Mouse (Mus musculus) effector memory CD4-positive, alpha-beta T cell, adult 5 months (primary cell): Measurements from ENCODE around the gene Vmn1r211. TPM values are rescaled to one million over a fixed set of nuclear protein-coding genes. Genes with fewer than 3 reads are reported as not detected.

Experiments used
- polyA plus RNA-seq: library from polyadenylated mRNA; unstranded; fragments of 100-300 nt; shearing (Covaris generic); gene quantifications from one replicate; pipeline ENCODE4 v1.2.1, GENCODE M21; 2017

Gene Vmn1r211
- polyA plus RNA-seq: not detected

GRCm38 (mm10) chr13:22857461-22857860, at the start of gene Vmn1r211:
Gene Vmn1r211, minus strand, starts transcription at chr13:22857561.

DNA sequence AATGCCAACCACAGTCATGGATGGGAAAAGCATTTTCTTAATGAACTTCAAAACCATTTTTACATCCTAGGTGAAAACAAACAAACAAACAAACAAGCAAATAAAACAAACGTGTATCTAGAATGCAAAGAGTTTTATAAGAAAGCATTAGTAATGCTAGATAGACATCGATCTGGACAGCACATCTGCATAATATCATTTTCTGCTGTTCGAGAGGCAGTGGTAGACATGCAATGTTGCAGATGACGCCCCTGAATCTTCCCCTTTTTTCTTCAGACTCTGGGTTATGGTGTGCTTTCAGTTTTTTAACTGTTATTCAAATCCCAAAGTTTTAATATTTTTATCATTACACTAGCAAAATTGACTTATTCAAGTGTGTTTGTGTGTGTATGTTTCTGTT, 26.7 kb upstream of the Vmn1r211 start, which contains the start of gene Vmn1r212:
Vmn1r212 (minus strand) TSS at position 101 of the 400 bp plus-strand sequence.

GRCm38 (mm10) chr13:22831248-22831647, 26.1 kb downstream of the Vmn1r211 start, which contains the start of gene Vmn1r210:
Gene Vmn1r210, minus strand, starts transcription at chr13:22831348.

GRCm38 (mm10) chr13:22809582-22809981, 47.8 kb downstream of the Vmn1r211 start, which contains the start of gene Vmn1r209:
Gene Vmn1r209, minus strand, starts transcription at chr13:22809682.

Other genes with a start within 250 kb of the Vmn1r211 start
- not detected for gene Vmn1r206, start 233.3 kb downstream of the Vmn1r211 start, polyA plus RNA-seq
- not detected for gene Vmn1r207-ps, start 127.9 kb downstream of the Vmn1r211 start, polyA plus RNA-seq
- gene Vmn1r208, start 80.2 kb downstream of the Vmn1r211 start, polyA plus RNA-seq: 0.11 TPM
- 0.06 TPM for gene Vmn1r209, start 47.9 kb downstream of the Vmn1r211 start, polyA plus RNA-seq
- gene Vmn1r210, start 26.2 kb downstream of the Vmn1r211 start, polyA plus RNA-seq: not detected
- gene Vmn1r212, start 26.6 kb upstream of the Vmn1r211 start, polyA plus RNA-seq: not detected
- not detected for gene Vmn1r213, start 150.1 kb upstream of the Vmn1r211 start, polyA plus RNA-seq
- 0.14 TPM for gene Vmn1r214, start 172.9 kb upstream of the Vmn1r211 start, polyA plus RNA-seq
- not detected for gene Vmn1r215, start 210.5 kb upstream of the Vmn1r211 start, polyA plus RNA-seq